Mouse (Mus musculus) frontal cortex, postnatal 14 days (tissue): ENCODE data around the gene Lnx1.
A peak's percentile ranks its signal among the peaks of the same experiment; 100 is the strongest.

Experiments used
- DNase-seq, 2 experiments: peaks; one replicate each; pipeline ENCODE4 v3.0.0; 2022; ENCODE audit warnings: low spot score in 2 of 2

The Lnx1 gene

GRCm38 (mm10) chr5:74697534-74697933 lies 5.2 kb downstream of the Lnx1 start:
- DNase-seq: no peak

DNA sequence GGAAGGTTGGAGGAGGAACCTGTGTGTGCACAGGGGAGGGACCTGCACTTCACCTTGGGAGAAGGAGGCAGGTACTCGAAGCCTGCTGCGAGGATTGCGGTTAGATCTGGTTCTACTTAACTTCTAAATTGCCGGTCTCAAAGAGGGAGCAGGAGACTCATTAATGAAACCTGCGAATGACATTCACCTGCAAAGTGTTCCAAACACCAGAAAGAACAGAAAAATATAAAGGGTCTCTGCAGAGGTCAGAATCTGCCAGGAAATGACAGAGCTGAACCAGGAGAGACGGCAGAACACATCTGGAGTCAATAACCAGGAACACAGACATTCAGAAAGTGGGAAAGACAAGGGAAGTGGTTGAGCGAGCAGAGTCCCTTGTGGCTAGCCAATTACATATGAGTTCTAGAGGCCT lies 8.3 kb downstream of the Lnx1 start:
- DNase-seq: no peak

DNA sequence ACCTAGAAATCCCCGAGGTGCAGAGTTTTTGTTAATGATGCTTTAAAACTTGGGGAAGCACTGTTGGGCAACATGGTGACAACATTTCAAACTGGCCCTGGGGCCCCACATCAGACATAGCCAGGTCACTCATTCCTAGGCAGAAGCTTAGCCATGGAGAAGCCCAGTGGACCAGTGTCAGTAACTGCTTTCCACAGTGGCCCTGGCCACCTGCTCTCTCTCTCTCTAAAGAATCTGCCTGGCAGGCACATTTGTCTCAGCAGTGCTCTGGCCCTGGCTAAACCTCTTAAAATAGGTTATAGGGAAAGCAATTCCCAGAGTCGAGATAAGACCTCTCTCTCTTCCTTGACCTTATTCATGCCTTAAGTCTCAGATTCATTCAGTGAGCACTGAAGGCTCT lies 8.9 kb downstream of the Lnx1 start:
- DNase-seq: no peak

GRCm38 (mm10) chr5:74692411-74693090 lies 10.2 kb downstream of the Lnx1 start:
- DNase-seq: no peak

GRCm38 (mm10) chr5:74688822-74689221 lies 13.9 kb downstream of the Lnx1 start:
- DNase-seq: no peak

- no peak for DNase-seq
Measured at GRCm38 (mm10) chr5:74684944-74685343, 17.8 kb downstream of the Lnx1 start.

- DNase-seq: no peak
Measured at GRCm38 (mm10) chr5:74683832-74684231, 18.9 kb downstream of the Lnx1 start.

- no peak for DNase-seq
Measured at GRCm38 (mm10) chr5:74682735-74683134, 20.0 kb downstream of the Lnx1 start.

GRCm38 (mm10) chr5:74679631-74680030 lies 23.1 kb downstream of the Lnx1 start:
- no peak for DNase-seq

- DNase-seq: no peak
Measured at GRCm38 (mm10) chr5:74678693-74679092, 24.0 kb downstream of the Lnx1 start.

DNA sequence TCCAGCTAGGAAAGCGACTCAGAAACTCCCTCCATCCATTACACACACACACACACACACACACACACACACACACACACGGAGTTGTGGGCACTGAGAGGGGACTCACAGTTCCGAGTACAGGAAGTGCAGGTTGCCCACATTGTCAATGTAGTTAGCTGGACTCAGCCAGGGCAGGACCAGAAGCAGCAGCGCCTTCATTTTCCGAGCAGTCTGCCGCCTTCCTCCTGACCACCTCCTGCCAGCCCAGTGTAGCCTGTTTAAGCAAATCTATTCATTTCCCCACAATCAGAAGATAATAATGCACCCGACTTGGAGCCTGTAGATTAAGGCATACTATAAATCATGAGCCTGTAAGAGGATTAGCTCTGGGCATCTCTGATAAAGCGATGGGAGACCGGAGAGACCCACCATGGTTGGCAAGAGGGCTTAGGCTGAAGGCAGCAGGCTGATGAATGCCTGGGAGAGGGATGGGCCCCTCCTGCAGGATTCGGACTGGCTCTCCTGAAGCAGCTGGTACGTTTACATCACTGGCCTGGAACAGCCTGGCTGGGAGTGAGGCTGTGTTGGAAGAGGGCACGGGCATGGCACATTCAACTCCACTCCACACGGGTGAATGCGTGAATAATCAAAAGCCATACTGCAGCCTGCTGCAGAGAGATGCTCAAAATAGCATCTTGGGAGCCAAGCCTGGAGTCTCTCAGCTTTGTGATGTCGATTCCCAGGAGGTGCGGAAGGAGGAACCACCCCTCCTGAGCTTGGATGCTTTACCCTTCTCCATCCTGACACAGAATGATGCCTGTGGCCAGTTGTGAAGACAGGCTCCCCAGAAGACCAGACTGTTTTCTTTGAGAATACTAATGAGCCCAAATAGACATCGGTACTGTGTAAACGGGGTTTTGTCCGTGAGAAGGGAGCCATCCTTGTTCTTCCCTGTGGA lies 25.0 kb downstream of the Lnx1 start:
- DNase-seq: peak; percentile 68 to 82

GRCm38 (mm10) chr5:74672556-74672955 lies 30.2 kb downstream of the Lnx1 start:
- DNase-seq: no peak

DNA sequence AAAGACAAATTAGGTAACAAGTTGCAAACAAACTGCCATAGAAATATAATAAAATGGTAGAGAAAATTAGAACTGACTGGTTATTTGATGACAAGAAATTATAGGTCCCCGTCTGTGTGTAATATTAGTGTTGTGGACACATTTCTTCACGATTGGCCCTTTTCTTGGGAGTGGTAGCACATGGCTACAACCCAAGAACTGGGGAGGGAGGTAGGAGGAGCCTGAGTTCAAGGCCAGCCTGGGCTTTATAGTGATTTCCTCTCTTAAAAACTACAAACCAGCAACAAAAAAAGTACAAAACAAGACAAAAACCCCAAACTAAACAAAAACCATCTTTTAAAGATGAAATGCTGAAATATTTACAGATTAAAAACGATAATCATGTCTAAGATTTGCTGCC lies 31.8 kb downstream of the Lnx1 start:
- no peak for DNase-seq

DNA sequence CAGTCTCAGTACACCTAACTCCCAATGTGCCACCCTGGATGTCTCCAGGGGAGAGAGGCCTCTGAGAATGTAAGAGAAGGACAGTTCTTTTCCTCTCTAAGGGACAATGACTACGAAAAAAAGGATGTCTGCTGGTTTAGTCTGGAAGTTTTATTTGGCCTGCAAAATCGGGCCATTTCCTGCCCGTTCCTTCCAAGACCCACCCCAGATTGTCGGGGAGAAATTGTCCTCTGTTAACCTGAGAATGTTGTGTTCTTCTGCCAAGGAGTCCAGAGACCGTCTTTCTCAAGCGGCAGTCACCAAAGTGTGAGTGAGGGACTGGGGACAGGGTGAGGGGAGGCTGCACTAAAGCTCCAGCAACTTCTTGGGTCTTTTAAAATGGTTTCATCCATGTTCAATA lies 32.8 kb downstream of the Lnx1 start:
- no peak for DNase-seq

- DNase-seq: no peak
Measured at GRCm38 (mm10) chr5:74668956-74669355, 33.8 kb downstream of the Lnx1 start.

DNA sequence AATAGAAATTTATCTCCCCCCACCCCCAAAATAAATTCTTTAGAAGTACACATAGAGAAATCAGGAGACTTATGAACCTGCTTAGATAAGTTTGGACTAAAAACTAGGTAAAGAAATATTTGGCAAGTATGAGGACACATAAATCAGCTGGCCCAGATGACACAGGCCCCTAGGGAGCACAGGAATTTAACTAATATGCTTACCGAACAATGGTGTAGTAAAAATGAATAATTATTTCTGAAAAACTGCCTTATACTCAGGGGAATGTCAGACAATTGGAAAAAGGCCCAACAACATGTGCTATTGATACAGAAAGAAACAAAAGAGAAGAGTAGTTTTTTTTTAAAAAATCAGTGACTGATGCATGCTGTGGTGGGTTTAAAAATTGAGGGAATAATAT lies 40.1 kb downstream of the Lnx1 start:
- no peak for DNase-seq

DNA sequence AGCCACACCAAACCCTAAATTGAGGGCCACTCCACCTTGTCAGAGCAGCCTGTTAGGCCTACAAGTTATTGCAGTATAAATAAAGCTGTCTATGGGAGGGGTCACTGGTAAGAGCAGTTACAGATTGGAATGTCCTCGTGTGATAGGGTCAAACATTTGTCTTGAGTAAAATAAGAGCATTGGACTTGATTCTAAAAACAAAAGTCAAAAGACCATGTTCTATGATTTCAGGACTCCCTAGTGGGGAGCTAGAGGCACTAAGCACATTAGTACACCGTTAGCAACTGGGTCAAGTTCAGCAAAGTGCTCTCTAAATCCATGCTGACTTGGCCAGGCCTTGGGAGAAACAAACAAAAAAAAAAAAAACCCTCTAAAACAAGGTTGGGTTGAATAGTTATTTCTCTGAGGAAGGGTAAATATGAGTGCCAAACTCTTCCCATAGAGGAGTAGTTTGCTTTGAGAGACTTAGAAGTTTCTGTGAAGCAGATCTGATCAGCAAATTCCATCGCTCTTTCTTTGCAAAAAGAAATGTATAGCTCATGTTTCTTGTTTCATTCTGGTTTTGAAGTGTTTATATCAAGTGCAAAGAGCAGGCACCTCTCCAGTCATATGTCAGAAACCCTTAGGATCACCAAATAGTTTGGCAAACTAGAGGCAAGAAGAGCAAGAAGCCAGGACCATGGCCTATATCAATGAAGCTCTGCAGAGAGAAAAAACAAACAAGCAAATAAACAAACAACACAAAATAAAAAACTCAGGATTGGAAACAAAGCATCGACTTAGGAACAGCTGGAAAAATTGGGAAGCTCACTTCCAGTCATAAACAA lies 40.8 kb downstream of the Lnx1 start:
- no peak for DNase-seq

DNA sequence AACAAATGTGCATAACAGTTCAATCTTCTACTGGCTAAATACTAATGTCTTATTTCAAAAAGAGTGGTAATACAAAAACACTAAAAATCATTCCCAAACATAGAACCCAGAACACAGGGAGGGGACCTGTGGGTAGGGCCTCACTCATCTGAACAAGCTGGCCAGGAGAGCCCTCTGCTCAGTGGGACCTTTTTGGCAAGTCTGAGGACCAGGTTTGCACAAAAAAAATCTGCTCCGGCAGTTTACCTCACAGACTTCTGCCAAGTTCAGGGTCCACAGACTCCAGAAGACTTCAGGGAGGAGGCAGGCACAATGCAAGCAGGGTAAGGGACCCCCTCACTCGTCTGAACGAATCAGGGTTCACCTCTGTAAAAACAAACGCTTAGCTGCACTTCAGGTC lies 42.9 kb downstream of the Lnx1 start:
- DNase-seq: no peak

DNA sequence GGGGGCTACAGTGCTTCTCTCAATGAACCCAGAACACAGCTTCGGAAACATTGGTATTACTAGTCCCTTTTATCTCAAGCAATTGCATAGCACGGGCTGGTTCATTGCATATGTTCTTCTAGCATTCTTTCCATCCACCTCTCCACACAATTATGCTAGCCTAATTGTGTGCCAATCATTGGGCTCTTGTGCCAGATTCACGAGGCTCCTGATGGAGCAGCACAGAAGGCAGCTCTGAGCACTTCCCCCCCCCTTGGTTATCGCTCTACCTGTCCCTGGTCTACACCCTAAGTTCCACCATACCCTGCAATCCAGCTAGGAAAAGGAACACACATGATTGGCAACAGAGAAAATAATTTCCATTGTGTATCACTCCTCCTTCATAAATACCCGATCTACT lies 43.4 kb downstream of the Lnx1 start:
- no peak for DNase-seq

- DNase-seq: no peak
Measured at GRCm38 (mm10) chr5:74657930-74658329, 44.8 kb downstream of the Lnx1 start.

GRCm38 (mm10) chr5:74656410-74656809 lies 46.3 kb downstream of the Lnx1 start:
- DNase-seq: no peak

DNA sequence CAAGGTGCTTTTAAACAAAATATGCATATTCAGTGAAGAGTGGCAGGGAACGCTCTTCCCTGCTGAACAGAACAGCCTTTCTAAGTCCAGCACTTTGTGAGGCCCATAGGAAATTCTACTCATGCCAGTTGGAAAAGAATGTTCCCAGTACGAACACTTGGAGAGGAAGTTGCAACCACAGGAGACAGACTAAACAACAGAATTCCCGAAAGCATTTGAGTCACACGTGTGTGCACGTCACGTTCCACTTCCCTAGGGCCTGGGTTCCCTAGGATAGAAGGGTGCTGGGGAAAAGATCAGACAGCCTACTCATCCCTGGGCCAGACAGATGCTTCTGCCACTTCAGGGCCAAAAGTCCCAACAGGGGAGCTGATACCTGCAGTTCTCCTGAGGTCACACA lies 48.2 kb downstream of the Lnx1 start:
- DNase-seq: no peak
